Mouse (Mus musculus): Measurements from ENCODE around the gene Gm19668.
"Not testable (repeated sequence)": the region's sequence is repeated elsewhere in the genome, so short reads cannot be mapped to it uniquely, and the experiment has no call there.

Gene Gm19668

GRCm38 (mm10) chr10:77798921-77799508 lies at the start of gene Gm19668:
Gm19668 (minus strand) TSS chr10:77799133.
- no peak for DNase-seq (ENCODE audit: extremely low spot score)

- DNase-seq (ENCODE audit: extremely low spot score), result no peak
Measured at GRCm38 (mm10) chr10:77847538-77847937, 48.6 kb upstream of the Gm19668 start.

- no peak for DNase-seq (ENCODE audit: extremely low spot score)
Measured at GRCm38 (mm10) chr10:77846961-77847360, 48.0 kb upstream of the Gm19668 start.

GRCm38 (mm10) chr10:77846503-77846902 lies 47.6 kb upstream of the Gm19668 start, which contains the start of gene Gm36176:
Gm36176 (plus strand) TSS chr10:77846803.
- DNase-seq (ENCODE audit: extremely low spot score), result no peak

GRCm38 (mm10) chr10:77839006-77839405 lies 40.1 kb upstream of the Gm19668 start:
- DNase-seq (ENCODE audit: extremely low spot score), result no peak

GRCm38 (mm10) chr10:77835647-77836046 lies 36.7 kb upstream of the Gm19668 start, which contains the start of gene Krtap10-10:
Krtap10-10 (plus strand) TSS chr10:77835947.
- DNase-seq (ENCODE audit: extremely low spot score), result no peak

GRCm38 (mm10) chr10:77826951-77827350 lies 28.0 kb upstream of the Gm19668 start, which contains the start of gene Krtap10-4:
Krtap10-4 (minus strand) TSS chr10:77827095.
- DNase-seq (ENCODE audit: extremely low spot score), result no peak

- no peak for DNase-seq (ENCODE audit: extremely low spot score)
Measured at GRCm38 (mm10) chr10:77819203-77819602, 20.3 kb upstream of the Gm19668 start.

- DNase-seq (ENCODE audit: extremely low spot score), result no peak
Measured at GRCm38 (mm10) chr10:77818523-77818922, 19.6 kb upstream of the Gm19668 start.

- DNase-seq (ENCODE audit: extremely low spot score), result peak; percentile 14
Measured at GRCm38 (mm10) chr10:77815514-77815913, 16.6 kb upstream of the Gm19668 start.

GRCm38 (mm10) chr10:77814382-77814781 lies 15.4 kb upstream of the Gm19668 start, which contains the start of gene Gm2696:
Gm2696 (plus strand) TSS chr10:77814682.
- DNase-seq (ENCODE audit: extremely low spot score), result no peak

GRCm38 (mm10) chr10:77811743-77812142 lies 12.8 kb upstream of the Gm19668 start, which contains the start of gene Gm9507:
Gm9507 (minus strand) TSS chr10:77811843.
- DNase-seq (ENCODE audit: extremely low spot score), result no peak

- no peak for DNase-seq (ENCODE audit: extremely low spot score)
Measured at GRCm38 (mm10) chr10:77804095-77804494, 5.2 kb upstream of the Gm19668 start.

GRCm38 (mm10) chr10:77798164-77798920 lies 591 bp downstream of the Gm19668 start:
- not testable (repeated sequence) for DNase-seq (ENCODE audit: extremely low spot score)

- no peak for DNase-seq (ENCODE audit: extremely low spot score)
Measured at GRCm38 (mm10) chr10:77797677-77798076, 1.3 kb downstream of the Gm19668 start.

- DNase-seq (ENCODE audit: extremely low spot score), result no peak
Measured at GRCm38 (mm10) chr10:77794976-77795375, 4.0 kb downstream of the Gm19668 start, which contains the start of gene Gm9639. Gm9639 (minus strand) TSS chr10:77795076.

- no peak for DNase-seq (ENCODE audit: extremely low spot score)
Measured at GRCm38 (mm10) chr10:77788621-77789020, 10.3 kb downstream of the Gm19668 start.

GRCm38 (mm10) chr10:77787876-77788275 lies 11.1 kb downstream of the Gm19668 start, which contains the start of gene Gm7137:
Gm7137 (minus strand) TSS chr10:77788200.
- DNase-seq (ENCODE audit: extremely low spot score), result not testable (repeated sequence)

GRCm38 (mm10) chr10:77783396-77783795 lies 15.5 kb downstream of the Gm19668 start:
- DNase-seq (ENCODE audit: extremely low spot score), result not testable (repeated sequence)

GRCm38 (mm10) chr10:77782442-77782841 lies 16.5 kb downstream of the Gm19668 start, which contains the start of gene Gm3250:
Gm3250 (minus strand) TSS chr10:77782542.
- DNase-seq (ENCODE audit: extremely low spot score), result not testable (repeated sequence)

- DNase-seq (ENCODE audit: extremely low spot score), result not testable (repeated sequence)
Measured at GRCm38 (mm10) chr10:77776844-77777243, 22.1 kb downstream of the Gm19668 start, which contains the start of gene Gm7138. Gm7138 (minus strand) TSS chr10:77776944.

- DNase-seq (ENCODE audit: extremely low spot score), result not testable (repeated sequence)
Measured at GRCm38 (mm10) chr10:77772142-77772541, 26.8 kb downstream of the Gm19668 start.

All from embryo, embryonic 9.5 days (tissue).